9 mouse cellular contexts compared by ENCODE assay signal in the genomic region with DNA sequence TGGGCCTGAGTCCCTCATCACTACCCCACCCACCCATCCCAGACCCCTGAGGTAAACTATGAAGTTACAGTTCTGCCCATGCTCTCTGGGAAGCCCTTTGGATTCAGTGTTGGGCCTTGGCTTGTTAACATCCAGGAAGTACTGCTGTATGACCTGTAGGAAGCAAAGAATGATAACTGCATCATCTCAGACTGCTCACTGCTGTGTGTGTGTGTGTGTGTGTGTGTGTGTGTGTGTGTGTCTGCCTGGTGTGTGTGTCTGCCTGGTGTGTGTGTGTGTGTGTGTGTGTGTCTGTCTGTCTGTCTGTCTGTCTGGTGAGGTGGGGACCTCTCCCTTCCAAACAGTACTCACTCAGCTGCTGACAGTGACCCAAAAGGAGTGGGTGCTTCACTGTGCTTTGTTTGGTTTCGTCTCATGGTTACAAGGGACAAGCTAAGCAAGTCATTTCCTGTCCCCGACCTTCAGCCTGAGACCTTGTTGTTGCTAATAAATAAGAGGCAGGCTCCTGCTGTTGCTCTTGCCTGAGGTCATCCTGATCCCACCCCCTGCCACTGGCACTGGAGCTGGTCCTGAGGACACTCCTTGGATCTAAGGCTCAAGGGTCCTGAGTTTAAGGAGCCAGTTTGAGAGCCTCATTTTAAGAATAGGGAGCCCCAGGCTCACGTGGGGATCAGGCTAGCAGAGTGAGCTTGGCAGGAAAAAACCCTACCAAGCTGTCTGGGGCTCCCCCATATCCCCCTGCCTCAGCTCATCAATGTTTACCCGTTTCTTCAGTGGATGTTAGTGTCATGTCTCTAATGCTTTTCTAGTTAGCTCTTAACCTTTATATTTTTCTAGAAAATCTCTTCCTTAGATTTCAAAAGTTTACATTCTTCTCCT. TPM values are rescaled to one million over a fixed set of nuclear protein-coding genes. Genes with fewer than 3 reads are reported as not detected.
DNase-seq lines count a peak whose midpoint lies in the region; ATAC-seq lines count a peak whose summit lies in the region.
"Had no signal": no experiment of that assay in that cellular context is flagged by ENCODE, and none has a peak within 500 bp of the region (broad histone marks: within the 10 kb centered on the region; RNA-seq: fewer than 3 reads in every experiment).

No protein-coding gene starts in this region.

- H3K27me3 ChIP-seq in hindbrain, embryonic 11.5 days (ENCODE audit: control insufficient read depth, insufficient read depth, low read length), result no peaks in the 10 kb centered on the region
- H3K27me3 ChIP-seq: limb, embryonic 15.5 days had no signal

- no peak overlapping the region for H3K4me2 ChIP-seq in hindbrain, embryonic 11.5 days (replicated peaks; ENCODE audit: low read depth, low read length)
- H3K4me2 ChIP-seq: limb, embryonic 15.5 days had no signal

- peak; percentile 77 for ATAC-seq in neutrophil, adult 5-6 weeks (ENCODE audit: extremely low read depth, insufficient number of reproducible peaks, low FRiP score, poor library complexity, severe bottlenecking)
- ATAC-seq in hindbrain, embryonic 11.5 days (ENCODE audit: low FRiP score), result no peak

- H3K36me3 ChIP-seq in hindbrain, embryonic 11.5 days (ENCODE audit: control insufficient read depth, insufficient read depth, low read length), result no peaks in the 10 kb centered on the region
- H3K36me3 ChIP-seq: limb, embryonic 15.5 days had no signal

- H3K9ac ChIP-seq in hindbrain, embryonic 11.5 days (ENCODE audit: low read depth, low read length), result no peak overlapping the region
- H3K9ac ChIP-seq: limb, embryonic 15.5 days had no signal

- H3K27ac ChIP-seq in hindbrain, embryonic 11.5 days (ENCODE audit: low read depth, low read length), result no peak overlapping the region
- H3K27ac ChIP-seq: limb, embryonic 15.5 days had no signal

- H3K9me3 ChIP-seq in hindbrain, embryonic 11.5 days (ENCODE audit: control insufficient read depth, low read length), result no peaks in the 10 kb centered on the region
- H3K9me3 ChIP-seq: limb, embryonic 15.5 days had no signal

- H3K4me3 ChIP-seq in hindbrain, embryonic 11.5 days (ENCODE audit: low read depth, low read length), result no peak overlapping the region
- H3K4me3 ChIP-seq: limb, embryonic 15.5 days had no signal

- peak; percentile 40 to 47 for DNase-seq in spleen, postnatal 36 days (ENCODE audit: low spot score in 2 of 2)
- no peak for DNase-seq in spleen, adult 18-20 months
- peak; percentile 77 for DNase-seq in heart, adult 8-10 months (ENCODE audit: low spot score)
- DNase-seq in kidney, postnatal 14 days, result peak; percentile 80
- no peak for DNase-seq in left cerebral cortex, postnatal 36 days (ENCODE audit: low spot score in 2 of 2)
- DNase-seq in cerebellum, postnatal 25 days, result no peak
- no peak for DNase-seq in hindbrain, embryonic 11.5 days (ENCODE audit: low spot score)

- WGBS in hindbrain, embryonic 11.5 days, result 46% methylated on average over 4 of the region's 4 CpGs

- 0 out of 2 replicates have a peak, but pooled peaks cover 4% of the 10 kb centered on the region for H3K4me1 ChIP-seq in hindbrain, embryonic 11.5 days (replicated peaks; ENCODE audit: control insufficient read depth, insufficient read depth, low read length)

- intact Hi-C loops in left cerebral cortex, postnatal 36 days (cut with DNase I), result no loop called here

RNA-seq across cellular contexts. Expression of gene Hs1bp3, which starts 38.0 kb away (rescaled TPM):
- 10 to 100 TPM; 13.9 to 20.3 (median 17.1) TPM for total RNA-seq in heart, adult 8-10 months (2022)
- 3.7 and 5.5 TPM in 2 replicates for total RNA-seq in neutrophil, adult 5-6 weeks (2017)
- 10 to 100 TPM in 1 of 2 experiments, 1 to 10 TPM in 1; 8.7 to 14.1 TPM for total RNA-seq in left cerebral cortex, postnatal 36 days (2021)
- polyA plus RNA-seq in hindbrain, embryonic 11.5 days (2014; fragmentation: Nextera tagmentation; extraction: Ambion mirVana), result 6.9 TPM in 2 replicates

RNA-seq across cellular contexts. Expression of gene Gdf7, which starts 49.5 kb away (rescaled TPM):
- total RNA-seq in heart, adult 8-10 months (2022), result under 1 TPM; 0.37 to 0.78 (median 0.38) TPM
- not detected in 2 replicates for total RNA-seq in neutrophil, adult 5-6 weeks (2017)
- under 1 TPM; 0.48 to 0.67 TPM for total RNA-seq in left cerebral cortex, postnatal 36 days (2021)
- polyA plus RNA-seq in hindbrain, embryonic 11.5 days (2014; fragmentation: Nextera tagmentation; extraction: Ambion mirVana), result 0.59 and 1.4 TPM in 2 replicates

Comparison
In these comparisons a context has a peak if more than half of its experiments do, and no peak if none do; other contexts are left out.
1. DNase-seq: peak in spleen, postnatal 36 days (2 of 2), heart, adult 8-10 months (single experiment) and kidney, postnatal 14 days (single experiment); none in spleen, adult 18-20 months (0 of 2), left cerebral cortex, postnatal 36 days (0 of 2), cerebellum, postnatal 25 days (0 of 2) and hindbrain, embryonic 11.5 days (single experiment).